Mouse (Mus musculus) bone marrow, adult 2 months (tissue): ENCODE results near the gene Arntl2.

ENCODE experiments used
- CTCF ChIP-seq: fragments of 200-500 bp; IDR thresholded peaks from 2 replicates; pipeline ENCODE4 v1.5.1; 2011; ENCODE audit warnings: low read length, control low read depth; ENCODE audit not compliant: control insufficient read depth, insufficient read depth
- POLR2A ChIP-seq: fragments of 200-500 bp; IDR thresholded peaks from 2 replicates; pipeline ENCODE4 v1.6.1; 2011; ENCODE audit warnings: low read depth, mild to moderate bottlenecking, control low read depth, low read length, borderline replicate concordance; ENCODE audit not compliant: control insufficient read depth

GRCm38 (mm10) chr6:146753560-146754160, 42.2 kb upstream of the Arntl2 start:
- TF ChIP-seq CTCF: no peak
- no peak for TF ChIP-seq POLR2A
